ENCODE assay signal across 15 mouse cellular contexts in the genomic region with DNA sequence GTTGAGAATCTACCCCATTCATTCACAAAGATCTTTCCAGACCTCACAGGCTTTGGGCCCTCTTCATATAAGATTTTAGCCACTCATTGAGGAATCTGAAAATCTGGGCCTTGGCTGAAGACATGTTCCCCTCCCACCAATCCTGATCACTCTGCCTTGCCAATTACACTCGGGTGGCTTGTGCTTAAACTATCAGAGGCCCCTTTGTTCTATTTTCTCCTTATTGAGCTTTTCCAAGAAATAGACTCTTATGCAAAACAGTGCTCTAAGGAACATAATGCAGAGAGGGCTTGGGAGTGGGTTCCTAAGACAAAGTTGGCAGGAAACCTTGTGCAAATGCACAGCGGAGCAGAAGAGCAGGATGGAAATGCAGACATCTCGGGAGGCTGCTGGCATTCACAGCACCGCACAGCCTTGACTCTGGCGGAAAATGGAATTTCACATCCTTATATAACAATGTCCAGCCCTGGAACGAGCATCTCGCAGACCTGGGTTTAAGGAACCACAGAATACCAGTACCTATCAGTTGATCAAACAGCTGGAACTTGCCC.
"Had no signal": no experiment of that assay in that cellular context is flagged by ENCODE, and none has a peak within 500 bp of the region (broad histone marks: within the 10 kb centered on the region; RNA-seq: fewer than 3 reads in every experiment).

No protein-coding gene starts in this region.

- H3K4me3 ChIP-seq: limb, embryonic 10.5 days; liver, embryonic 15.5 days; midbrain, embryonic 13.5 days; neural tube, embryonic 12.5 days; stomach, embryonic 15.5 days had no signal

- DNase-seq: kidney, adult 18-20 months; kidney, postnatal 10 days; kidney, postnatal 4 days; lung, adult 2 months; lung, postnatal 36 days; retina, postnatal 1 day; right cerebral cortex, postnatal 4 days; spleen, adult 18-20 months; thymus, postnatal 36 days had no signal

- H3K27ac ChIP-seq: limb, embryonic 10.5 days; liver, embryonic 15.5 days; midbrain, embryonic 13.5 days; neural tube, embryonic 12.5 days; stomach, embryonic 15.5 days had no signal

- ATAC-seq: lung, postnatal 0 days; midbrain, embryonic 13.5 days had no signal
